Mouse (Mus musculus) bone marrow macrophage, adult 2 months (primary cell): Measurements from ENCODE around the gene Pde4a.

Experiments used
- CTCF ChIP-seq: IDR thresholded peaks from 2 replicates; pipeline ENCODE4 v1.5.1; 2012; ENCODE audit warnings: low read depth, mild to moderate bottlenecking, low read length, moderate library complexity
- POLR2A ChIP-seq: IDR thresholded peaks from 2 replicates; pipeline ENCODE4 v1.6.1; 2012; ENCODE audit warnings: mild to moderate bottlenecking, low read depth, low read length, borderline replicate concordance

DNA sequence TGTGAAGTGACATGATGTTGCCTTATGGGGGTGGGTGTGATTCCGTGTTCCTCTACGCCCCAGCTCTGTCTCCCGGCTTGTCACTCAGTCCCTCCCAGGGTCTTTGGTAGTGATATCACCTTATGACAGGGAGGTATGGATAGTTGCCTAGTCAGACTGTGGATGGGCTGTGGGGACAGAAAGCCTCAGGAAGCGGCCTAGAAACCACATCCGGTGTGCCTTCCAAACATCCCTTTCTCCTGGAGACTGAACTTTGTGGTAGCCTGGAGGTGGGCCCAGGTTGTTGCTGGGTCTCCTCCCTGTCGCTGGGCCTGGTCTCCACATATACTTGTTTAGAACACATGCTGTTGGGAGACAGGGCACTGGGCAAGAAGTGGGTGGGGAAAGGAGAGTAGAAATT is 17.9 kb downstream of the Pde4a start:
- no peak for TF ChIP-seq CTCF
- no peak for TF ChIP-seq POLR2A
